Mouse (Mus musculus): ENCODE results near the gene Camta1. TPM values are rescaled to one million over a fixed set of nuclear protein-coding genes. Genes with fewer than 3 reads are reported as not detected.

Gene Camta1
- polyA plus RNA-seq, 1 experiment = 1.8 TPM

DNA sequence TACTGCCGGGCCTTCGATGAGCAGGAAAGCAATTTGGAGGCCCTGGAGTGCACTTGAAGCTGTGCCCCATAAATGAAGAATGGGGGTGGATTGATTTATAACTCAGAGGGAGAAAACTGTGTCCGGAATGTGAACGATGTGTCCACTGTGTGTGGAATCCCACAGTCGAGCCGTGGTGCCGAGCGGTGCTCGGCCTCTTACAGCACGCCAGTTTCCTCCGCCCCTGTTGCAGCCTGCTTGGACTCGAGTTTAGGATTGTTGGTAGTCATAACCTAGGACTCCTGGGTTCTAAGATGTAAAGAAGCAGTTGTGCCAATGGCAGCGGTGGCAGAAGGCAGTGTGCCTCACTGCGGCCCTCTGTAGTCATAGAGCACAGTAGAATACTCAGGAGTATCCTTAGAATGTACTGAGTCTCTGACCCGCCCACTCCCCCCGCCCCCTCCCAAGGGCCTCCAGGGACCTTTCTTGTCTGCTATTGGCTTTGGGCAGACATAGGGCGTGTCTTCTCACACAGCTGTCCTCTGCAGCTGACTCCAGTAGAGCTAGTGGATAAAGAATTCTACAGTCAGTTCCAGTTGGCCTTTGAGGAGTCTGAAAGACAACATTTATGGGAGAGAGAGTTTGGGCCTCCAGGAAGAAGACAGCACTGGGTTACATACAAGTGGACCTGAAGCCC, 457.0 kb downstream of the Camta1 start:
- Histone ChIP-seq H3K36me3 (ENCODE audit: control insufficient read depth) (no peaks in the 10 kb centered on the region), H3K9me3 (ENCODE audit: control insufficient read depth, low read length) (peaks cover 20% of the 10 kb centered on the region; the same call in 1 of the 2 replicates), H3K4me3 (replicated peaks) (no peak overlapping the region), H3K4me1 (ENCODE audit: control insufficient read depth) (no peaks in the 10 kb centered on the region), H3K27me3 (ENCODE audit: control insufficient read depth) (no peaks in the 10 kb centered on the region)
- TF ChIP-seq GATA1 (IDR thresholded peaks at IDR 0.05; ENCODE audit: low read length) (no peak), TAL1 (IDR thresholded peaks at IDR 0.05; ENCODE audit: low read length) (no peak)

DNA sequence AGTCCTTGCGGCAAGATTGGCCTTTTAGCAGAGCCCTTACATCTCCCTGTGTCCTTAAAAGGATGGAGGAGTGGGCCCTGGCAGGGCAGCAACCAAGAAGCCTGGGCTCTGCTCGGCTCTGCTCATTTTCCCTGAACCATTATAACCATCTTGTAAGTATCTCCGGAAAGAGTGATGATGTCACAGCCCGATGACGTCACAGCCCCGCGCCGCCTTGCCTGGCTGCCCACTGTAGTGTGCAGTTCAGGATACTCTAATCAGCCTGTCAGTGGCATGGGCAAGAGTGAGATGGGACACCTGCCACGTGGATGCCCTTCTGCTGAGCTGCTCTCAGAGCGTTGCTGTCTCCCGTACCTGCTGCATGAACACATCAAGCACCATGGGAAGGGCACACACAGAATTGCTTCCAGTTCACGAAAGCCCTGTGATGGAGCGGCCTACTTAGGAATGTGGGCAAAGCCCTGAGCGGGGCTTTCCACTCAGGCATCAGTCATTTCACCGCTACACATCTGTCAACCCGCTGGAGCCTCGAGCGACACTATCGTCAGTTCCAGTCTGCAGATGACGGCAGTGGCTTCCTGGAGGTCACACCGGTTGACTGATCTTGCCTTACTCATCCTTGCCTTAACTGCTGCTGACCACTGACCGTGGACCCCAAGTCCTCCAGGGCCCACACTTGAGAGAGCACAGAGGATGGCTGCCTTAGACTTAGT, 459.8 kb downstream of the Camta1 start:
- no peak for TF ChIP-seq GATA1 (IDR thresholded peaks at IDR 0.05; ENCODE audit: low read length)
- TF ChIP-seq TAL1 (IDR thresholded peaks at IDR 0.05; ENCODE audit: low read length) = no peak
- H3K4me3 ChIP-seq (replicated peaks) = no peak overlapping the region
- no peaks in the 10 kb centered on the region for H3K27me3 ChIP-seq (ENCODE audit: control insufficient read depth)
- H3K9me3 ChIP-seq (ENCODE audit: control insufficient read depth, low read length) = peaks cover 18% of the 10 kb centered on the region; the same call in 1 of the 2 replicates
- no peaks in the 10 kb centered on the region for H3K36me3 ChIP-seq (ENCODE audit: control insufficient read depth)
- H3K4me1 ChIP-seq (ENCODE audit: control insufficient read depth) = no peaks in the 10 kb centered on the region

DNA sequence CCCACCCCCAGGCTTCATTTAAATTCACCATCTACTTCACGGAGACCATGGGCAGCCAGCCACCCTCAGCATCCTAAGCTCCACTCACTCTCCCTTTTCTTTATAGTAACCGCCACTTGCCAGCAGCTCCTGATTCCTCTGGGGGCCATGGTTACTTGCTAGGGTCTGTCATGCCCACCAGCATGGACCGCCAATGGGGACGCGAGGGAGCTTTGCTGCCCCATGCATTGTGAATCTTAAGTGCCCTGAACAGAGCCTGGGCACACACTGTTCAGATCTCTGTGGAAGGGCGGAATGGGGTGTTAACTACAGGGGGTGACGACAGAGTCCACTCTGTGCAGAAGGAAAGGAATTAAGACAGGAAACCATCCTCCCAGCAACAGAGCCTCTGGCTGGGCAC, 465.1 kb downstream of the Camta1 start:
- no peaks in the 10 kb centered on the region for H3K36me3 ChIP-seq (ENCODE audit: control insufficient read depth)
- H3K9me3 ChIP-seq (ENCODE audit: control insufficient read depth, low read length) = peaks cover 6% of the 10 kb centered on the region; the same call in 1 of the 2 replicates
- TF ChIP-seq TAL1 (IDR thresholded peaks at IDR 0.05; ENCODE audit: low read length) = no peak
- TF ChIP-seq GATA1 (IDR thresholded peaks at IDR 0.05; ENCODE audit: low read length) = no peak
- H3K4me1 ChIP-seq (ENCODE audit: control insufficient read depth) = no peaks in the 10 kb centered on the region
- H3K27me3 ChIP-seq (ENCODE audit: control insufficient read depth) = no peaks in the 10 kb centered on the region
- no peak overlapping the region for H3K4me3 ChIP-seq (replicated peaks)

DNA sequence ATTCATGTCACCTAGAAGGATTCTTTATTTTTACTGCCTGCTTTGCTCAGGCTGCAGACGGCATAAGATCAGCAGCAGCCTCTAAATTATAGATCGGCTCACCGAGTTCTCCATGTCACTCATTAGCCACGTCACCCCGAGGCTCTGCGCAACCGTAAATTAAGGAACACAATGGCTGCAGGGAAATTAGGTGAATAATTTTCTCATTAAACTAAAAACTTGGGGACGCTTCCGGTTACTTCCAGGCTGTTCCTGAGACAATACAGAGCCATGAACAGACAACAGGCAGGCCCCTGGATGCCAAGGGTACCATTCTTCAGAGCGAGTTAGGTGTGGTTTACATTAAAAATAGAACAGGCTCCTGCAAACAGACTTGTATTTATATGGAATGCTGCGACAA, 472.3 kb downstream of the Camta1 start:
- H3K4me1 ChIP-seq (ENCODE audit: control insufficient read depth) = no peaks in the 10 kb centered on the region

DNA sequence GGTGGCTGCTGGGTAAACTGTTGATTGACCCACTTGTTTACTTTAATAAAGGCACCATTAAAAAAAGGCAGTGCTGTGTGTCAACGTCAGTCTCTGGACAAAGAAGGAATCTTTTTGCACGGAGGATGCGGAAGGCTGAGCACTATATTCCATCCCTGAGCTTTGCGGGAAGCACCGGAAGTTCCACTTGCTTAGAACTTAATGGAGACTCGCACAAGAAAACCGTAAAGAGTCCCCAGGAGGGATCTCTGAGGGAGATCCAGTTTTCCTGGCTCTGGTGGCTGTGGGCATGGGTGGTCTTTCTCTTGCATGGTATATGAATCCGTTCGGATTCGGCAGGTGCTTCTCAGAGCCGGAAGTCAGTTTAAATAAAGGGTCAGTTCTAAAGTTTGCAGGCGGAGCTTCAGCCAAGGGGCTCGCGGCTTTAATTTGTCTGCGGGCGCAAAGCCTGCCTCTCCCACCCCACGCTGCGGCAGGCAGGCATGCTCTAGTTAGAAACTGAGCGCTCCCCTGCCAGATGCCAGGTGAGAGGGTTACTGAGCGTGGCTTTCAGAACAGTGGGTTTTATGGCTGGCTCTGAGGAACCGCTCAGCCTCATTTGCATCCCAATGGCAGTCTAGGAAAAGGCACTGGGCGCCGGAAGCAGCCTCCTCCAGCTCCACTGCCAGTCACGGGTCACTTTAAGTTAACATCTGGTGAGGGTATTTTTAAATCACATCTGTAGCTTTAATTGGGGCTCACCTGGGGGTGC, 474.8 kb downstream of the Camta1 start:
- H3K9me3 ChIP-seq (ENCODE audit: control insufficient read depth, low read length) = no peaks in the 10 kb centered on the region
- no peaks in the 10 kb centered on the region for H3K4me1 ChIP-seq (ENCODE audit: control insufficient read depth)
- no peak for TF ChIP-seq GATA1 (IDR thresholded peaks at IDR 0.05; ENCODE audit: low read length)
- TF ChIP-seq TAL1 (IDR thresholded peaks at IDR 0.05; ENCODE audit: low read length) = no peak
- H3K27me3 ChIP-seq (ENCODE audit: control insufficient read depth) = no peaks in the 10 kb centered on the region
- H3K4me3 ChIP-seq (replicated peaks) = peak overlapping the region; percentile 4
- H3K36me3 ChIP-seq (ENCODE audit: control insufficient read depth) = no peaks in the 10 kb centered on the region

More for the DNA sequence above, 472.3 kb downstream of the Camta1 start:
- H3K36me3 ChIP-seq (ENCODE audit: control insufficient read depth) = no peaks in the 10 kb centered on the region
- TF ChIP-seq GATA1 (IDR thresholded peaks at IDR 0.05; ENCODE audit: low read length) (no peak), TAL1 (IDR thresholded peaks at IDR 0.05; ENCODE audit: low read length) (no peak)
- H3K9me3 ChIP-seq (ENCODE audit: control insufficient read depth, low read length) = no peaks in the 10 kb centered on the region
- H3K27me3 ChIP-seq (ENCODE audit: control insufficient read depth) = no peaks in the 10 kb centered on the region
- no peak overlapping the region for H3K4me3 ChIP-seq (replicated peaks)

DNA sequence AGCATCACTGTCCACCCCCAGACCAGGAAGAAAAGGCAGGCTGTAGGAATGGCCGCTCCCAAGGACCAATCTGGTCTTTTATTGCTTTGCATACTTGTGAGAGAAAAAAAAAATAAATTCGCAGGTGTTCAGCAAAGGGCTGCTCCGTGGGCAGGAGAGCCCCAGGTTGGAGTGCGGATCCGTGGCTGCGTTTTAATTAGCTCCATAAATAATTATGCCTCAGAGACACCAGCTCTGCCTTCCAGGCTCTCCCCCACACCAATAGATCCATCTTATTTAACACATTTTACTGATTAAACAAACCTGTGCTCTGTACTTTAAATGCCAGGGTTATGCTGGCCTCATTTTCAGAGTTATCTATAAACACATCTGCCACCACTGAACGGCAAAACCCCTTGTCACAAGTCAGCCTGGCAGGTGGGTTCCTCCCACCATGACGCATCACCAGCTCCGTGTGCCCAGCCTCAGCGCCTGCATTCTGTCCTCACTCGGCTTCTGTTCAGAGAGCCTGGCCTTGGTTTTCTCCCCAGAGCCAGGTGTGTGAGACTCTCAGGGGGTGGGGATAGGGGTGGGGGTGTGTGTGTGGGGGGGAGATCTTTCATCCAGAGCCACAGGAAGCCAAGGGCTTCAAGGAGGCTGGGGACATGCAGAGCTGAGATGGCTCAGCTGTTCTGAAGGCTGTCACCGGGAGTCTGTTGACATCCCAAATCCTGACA, 475.5 kb downstream of the Camta1 start:
- TF ChIP-seq GATA1 (IDR thresholded peaks at IDR 0.05; ENCODE audit: low read length) (no peak), TAL1 (IDR thresholded peaks at IDR 0.05; ENCODE audit: low read length) (no peak)
- no peaks in the 10 kb centered on the region for H3K27me3 ChIP-seq (ENCODE audit: control insufficient read depth)
- H3K4me1 ChIP-seq (ENCODE audit: control insufficient read depth) = no peaks in the 10 kb centered on the region
- no peaks in the 10 kb centered on the region for H3K36me3 ChIP-seq (ENCODE audit: control insufficient read depth)
- no peaks in the 10 kb centered on the region for H3K9me3 ChIP-seq (ENCODE audit: control insufficient read depth, low read length)
- H3K4me3 ChIP-seq (replicated peaks) = no peak overlapping the region

DNA sequence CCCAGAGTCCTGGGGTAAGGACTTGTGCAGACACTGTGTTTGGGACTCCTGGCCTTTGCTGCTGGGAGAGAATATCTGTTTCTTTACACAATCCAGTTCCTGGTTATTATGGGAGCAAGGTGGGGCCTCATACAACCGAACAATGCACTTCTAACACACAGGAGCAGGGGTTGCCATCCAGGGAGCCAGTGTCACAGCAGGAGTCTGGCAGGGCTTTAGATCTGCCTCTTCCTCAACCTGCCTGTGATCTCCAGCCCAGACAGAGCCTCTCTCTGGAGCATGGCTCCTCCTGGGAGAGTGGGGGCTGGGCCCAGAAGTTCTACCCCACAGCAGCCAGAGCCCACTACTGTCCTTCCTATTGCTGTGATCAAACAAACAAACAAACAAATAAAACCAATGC, 483.9 kb downstream of the Camta1 start:
- H3K4me1 ChIP-seq (ENCODE audit: control insufficient read depth) = no peaks in the 10 kb centered on the region
- H3K36me3 ChIP-seq (ENCODE audit: control insufficient read depth) = no peaks in the 10 kb centered on the region
- H3K4me3 ChIP-seq (replicated peaks) = no peak overlapping the region
- H3K9me3 ChIP-seq (ENCODE audit: control insufficient read depth, low read length) = no peaks in the 10 kb centered on the region
- TF ChIP-seq TAL1 (IDR thresholded peaks at IDR 0.05; ENCODE audit: low read length) = no peak
- no peak for TF ChIP-seq GATA1 (IDR thresholded peaks at IDR 0.05; ENCODE audit: low read length)
- no peaks in the 10 kb centered on the region for H3K27me3 ChIP-seq (ENCODE audit: control insufficient read depth)

DNA sequence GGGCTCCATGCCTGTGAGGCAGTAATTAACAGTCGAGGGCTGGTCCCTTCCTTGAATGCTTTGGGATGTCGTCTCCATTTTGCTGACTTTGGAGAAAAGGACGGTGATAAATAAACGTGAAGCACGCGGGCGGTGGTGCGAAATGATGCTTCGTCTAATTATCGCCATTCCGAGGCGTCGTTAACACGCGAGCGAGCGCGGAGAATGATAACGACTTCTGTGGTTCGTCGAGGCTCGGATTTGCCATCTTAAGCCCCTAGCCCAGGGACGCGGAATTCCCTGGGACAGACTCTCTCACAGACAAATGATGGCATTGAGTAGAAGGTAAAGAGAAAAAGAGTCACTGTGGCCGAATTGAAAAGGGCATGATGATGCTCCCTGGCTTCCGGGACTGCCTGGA, 485.4 kb downstream of the Camta1 start:
- H3K36me3 ChIP-seq (ENCODE audit: control insufficient read depth) = no peaks in the 10 kb centered on the region
- H3K27me3 ChIP-seq (ENCODE audit: control insufficient read depth) = no peaks in the 10 kb centered on the region
- no peak overlapping the region for H3K4me3 ChIP-seq (replicated peaks)
- H3K4me1 ChIP-seq (ENCODE audit: control insufficient read depth) = no peaks in the 10 kb centered on the region
- TF ChIP-seq TAL1 (IDR thresholded peaks at IDR 0.05; ENCODE audit: low read length) (no peak), GATA1 (IDR thresholded peaks at IDR 0.05; ENCODE audit: low read length) (no peak)
- no peaks in the 10 kb centered on the region for H3K9me3 ChIP-seq (ENCODE audit: control insufficient read depth, low read length)
